Mouse (Mus musculus) embryo, embryonic 11.5 days (tissue): ENCODE data around the gene Ccdc105.

Experiments
- DNase-seq: peaks from one replicate; pipeline ENCODE4 v3.0.0-alpha.2; 2012; ENCODE audit warnings: low read depth, low spot score

Ccdc105 gene

DNA sequence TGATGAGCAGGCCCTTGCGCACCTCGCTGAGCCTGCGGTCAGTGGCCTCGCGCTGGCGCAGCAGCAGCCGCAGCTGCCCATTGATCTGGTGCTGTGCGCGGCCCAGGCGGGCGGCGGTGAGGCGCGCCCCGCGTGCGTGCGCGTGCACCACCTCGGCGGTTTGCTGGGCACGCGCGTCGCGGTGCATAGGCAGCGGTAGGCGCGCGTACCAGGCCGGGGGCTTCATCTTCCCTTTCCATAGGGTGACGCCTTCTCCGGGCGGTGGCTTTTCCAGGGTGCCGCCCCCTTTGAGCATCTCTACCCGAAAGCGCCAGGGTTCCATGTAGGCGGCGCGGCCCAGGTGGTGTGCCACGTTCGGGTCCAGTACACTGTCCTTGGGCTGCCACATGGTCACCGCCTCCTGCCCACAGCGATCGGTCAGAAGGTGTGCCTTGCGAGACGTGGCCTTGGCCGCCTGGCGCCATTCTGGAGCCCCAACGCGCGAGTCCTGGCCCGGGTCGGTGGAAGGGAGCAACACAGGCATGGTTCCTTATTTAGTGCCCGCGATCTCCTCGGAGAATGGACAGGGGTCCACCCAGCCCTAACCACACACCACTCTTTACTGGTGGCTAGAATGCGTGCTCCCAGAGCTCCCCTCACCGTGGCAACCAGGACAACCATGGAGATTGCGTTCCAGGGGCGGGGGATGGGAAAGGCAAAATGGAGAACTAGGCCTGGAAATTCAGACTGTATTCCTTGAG is at the start of gene Ccdc105:
Ccdc105 (minus strand) TSS at position 614 of the 740 bp plus-strand sequence.
- peak; percentile 76 for DNase-seq

DNA sequence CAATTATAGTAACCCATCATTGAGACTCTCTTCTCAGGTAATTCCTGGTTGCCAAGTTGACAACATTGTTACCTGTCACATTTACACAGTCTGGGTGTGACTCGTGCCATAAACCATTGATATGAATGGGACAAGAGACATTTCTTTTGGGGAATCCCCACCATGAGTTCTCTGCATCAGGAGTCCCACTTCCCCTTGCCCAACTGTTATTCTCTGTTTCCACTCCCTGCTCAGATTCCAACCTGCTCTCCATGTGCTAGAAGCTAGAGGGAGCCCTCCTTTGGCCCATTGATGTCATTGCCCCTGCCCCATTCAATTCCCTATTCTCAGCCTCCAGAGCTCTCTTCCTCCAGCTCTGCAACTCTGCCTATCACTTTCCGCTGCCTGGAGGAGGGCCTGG is 48.6 kb upstream of the Ccdc105 start:
- DNase-seq = no peak

DNA sequence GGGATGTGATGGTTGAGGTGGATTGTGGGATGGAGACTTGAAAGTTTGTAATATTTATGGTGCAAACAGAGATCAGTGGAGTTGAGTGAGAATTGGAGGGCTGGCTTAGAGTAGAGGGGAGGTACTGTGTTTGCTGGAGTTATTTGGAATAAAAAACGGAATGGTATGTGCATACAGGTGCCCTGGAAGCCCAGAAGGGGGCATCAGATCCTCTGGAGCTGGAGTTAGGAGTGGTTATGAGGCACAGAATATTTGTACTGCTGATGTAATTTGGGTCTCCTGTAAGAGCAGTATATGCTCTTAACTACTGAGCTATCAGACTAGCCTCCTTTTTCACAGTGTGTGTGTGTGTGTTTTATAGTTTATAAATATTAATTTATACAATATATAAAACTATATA is 37.7 kb upstream of the Ccdc105 start:
- DNase-seq = no peak

- DNase-seq = peak; percentile 66
These were observed 34.8 kb upstream of the Ccdc105 start for GRCm38 (mm10) chr10:78787566-78788087.

- no peak for DNase-seq
These were observed 27.3 kb upstream of the Ccdc105 start, which contains the start of gene Slc1a6 for GRCm38 (mm10) chr10:78779981-78780651. Slc1a6 (plus strand) TSS chr10:78780496.

- DNase-seq = no peak
These were observed 26.7 kb upstream of the Ccdc105 start for GRCm38 (mm10) chr10:78779527-78779926.

GRCm38 (mm10) chr10:78775830-78776229 is 23.0 kb upstream of the Ccdc105 start:
- no peak for DNase-seq

DNA sequence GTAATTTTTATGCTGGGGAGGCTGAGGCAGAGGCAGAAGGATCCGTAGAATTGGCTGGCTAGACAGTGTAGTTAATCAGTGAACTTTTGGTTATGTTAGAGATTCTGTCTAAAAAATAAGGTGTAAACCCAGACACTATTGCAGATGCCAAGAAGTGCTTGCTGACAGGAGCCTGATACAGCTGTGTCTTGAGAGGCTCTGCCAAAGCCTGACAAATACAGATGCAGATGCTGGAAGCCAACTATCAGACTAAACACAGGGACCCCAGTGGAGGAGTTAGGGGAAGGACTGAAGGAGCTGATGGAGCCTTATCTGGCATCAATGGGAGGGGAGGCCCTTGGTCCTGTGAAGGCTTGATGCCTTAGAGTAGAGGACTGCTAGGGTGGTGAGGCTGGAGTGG is 12.7 kb upstream of the Ccdc105 start:
- no peak for DNase-seq

GRCm38 (mm10) chr10:78756021-78756420 is 3.2 kb upstream of the Ccdc105 start:
- no peak for DNase-seq

DNA sequence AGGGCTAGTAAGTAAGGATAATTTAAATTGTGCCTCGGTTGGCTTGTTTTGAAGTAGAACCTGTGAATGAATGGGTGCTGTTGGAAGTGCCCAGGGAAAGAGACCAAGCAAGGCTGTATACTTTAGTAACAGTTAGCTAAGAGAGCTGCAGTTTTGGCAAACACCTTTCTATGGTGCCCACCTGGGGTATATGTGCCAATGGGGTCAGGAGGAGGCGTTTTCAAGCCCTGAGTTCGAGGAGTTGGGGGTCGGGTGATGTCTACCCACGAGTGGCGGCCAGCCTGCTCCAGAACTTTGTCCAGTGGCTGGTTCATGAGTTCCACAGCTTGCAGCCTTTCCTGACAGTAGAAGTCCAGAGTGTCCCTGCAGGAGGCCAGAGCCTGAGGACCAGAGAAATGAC is 3.9 kb downstream of the Ccdc105 start:
- no peak for DNase-seq

DNA sequence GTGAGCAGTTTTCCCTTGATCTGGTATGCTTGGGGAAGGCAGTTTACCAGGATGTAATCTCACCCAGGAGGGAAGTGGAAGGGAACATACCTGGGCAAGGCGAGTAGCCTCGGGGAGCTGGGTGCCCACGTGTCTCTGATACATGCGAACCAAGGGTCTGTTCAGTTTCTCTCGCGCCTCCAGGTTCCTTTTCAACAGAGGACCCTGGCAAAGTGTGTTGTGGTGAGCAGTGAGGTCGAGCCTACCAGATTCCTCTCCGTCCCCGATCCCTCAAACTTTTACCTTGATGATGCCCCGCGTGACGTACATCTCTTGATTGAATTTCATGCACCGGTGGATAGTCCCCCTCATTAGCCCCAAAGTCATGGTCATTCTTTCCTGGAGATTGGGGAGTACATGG is 4.7 kb downstream of the Ccdc105 start:
- DNase-seq = no peak

DNA sequence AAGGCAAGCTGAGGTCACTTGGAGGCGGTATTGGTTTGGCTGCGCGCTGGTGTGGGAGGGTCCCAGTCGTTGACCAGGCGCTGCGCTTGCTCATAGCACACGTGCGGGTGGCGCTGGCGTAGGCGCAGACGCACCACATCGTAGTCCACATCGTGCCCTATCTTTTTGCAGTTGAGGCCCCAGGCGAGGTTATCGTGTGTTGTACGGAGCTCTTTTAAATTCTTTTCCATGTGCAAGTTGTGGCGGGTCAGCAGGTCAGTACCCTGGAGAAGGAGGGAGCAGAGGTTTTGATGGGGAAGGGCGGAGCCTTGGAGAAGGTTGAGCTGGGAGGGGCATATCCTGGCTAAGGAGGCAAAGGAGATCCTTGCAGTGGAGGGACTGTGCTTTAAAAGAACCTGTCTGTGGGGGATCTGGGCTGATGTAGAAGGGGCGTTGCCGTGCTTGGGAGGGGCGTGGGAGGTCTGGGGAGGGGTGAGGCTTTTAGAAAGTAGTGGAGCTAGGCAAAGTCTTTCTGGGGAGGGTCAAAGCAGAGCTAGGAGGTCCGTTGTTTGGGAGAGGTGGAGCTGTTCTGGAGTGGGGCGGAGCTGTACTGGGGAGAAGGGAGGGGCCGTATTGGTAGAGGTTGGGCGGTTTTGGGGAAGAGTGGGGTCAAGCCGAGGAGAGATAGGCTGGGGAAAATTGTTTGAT is 5.7 kb downstream of the Ccdc105 start:
- no peak for DNase-seq

- DNase-seq = no peak
These were observed 7.2 kb downstream of the Ccdc105 start for GRCm38 (mm10) chr10:78745453-78746232.

DNA sequence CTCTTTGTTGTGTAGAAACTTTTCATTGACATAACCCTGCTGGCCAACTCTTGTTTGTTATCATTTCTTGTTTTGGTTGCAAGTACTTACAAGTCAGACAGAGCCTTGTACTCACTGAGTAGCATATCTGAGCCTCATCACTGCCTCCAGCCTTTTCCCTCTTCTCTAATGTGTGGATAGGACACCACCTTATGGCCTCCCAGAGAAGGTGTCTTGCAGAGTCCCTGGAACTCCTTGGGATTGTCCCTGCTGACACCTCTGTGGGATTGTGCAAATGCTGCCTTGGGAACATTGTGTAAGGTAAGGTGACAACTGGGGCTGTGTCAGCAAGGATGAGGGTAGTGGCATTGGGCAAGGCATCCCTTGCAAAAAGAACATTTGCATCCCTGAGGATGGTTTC is 9.1 kb downstream of the Ccdc105 start:
- DNase-seq = no peak

DNA sequence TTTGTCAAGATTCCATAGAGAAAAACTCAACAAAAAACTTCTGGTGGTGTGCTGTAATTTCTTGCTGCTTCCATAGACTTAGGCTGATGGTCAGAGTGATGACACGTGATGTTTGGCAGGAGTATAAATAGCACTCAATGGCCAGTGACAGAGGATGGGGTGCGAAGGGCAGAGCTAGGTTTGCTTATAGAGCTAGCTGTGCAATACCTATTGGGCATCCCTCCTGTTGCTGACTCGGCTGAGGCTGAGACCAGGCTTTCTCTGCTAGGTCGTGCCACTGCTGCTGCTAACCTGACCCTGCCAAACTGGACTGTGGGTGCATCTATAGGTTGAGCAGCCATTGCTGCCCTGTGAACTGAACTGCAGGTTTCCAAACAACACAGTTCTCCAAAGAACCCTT is 13.0 kb downstream of the Ccdc105 start:
- no peak for DNase-seq

DNA sequence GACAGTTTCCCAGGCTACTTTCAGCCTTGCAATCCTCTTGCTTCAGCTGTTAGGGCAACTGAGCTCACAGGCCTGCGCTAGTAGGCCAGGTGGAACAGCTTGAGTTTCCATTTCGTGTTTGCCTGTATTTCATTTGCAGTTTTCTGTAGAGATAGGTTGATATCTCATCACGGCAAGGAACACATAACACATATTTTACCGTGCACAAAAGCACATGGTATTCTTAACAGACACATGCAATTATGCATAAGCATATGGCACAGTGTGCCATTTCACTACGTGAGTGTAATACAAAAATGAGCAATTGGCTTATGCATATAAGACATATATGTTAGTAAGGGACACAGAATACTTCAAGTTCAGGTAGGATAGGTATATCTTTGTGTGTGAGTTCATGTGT is 25.0 kb downstream of the Ccdc105 start:
- no peak for DNase-seq

DNA sequence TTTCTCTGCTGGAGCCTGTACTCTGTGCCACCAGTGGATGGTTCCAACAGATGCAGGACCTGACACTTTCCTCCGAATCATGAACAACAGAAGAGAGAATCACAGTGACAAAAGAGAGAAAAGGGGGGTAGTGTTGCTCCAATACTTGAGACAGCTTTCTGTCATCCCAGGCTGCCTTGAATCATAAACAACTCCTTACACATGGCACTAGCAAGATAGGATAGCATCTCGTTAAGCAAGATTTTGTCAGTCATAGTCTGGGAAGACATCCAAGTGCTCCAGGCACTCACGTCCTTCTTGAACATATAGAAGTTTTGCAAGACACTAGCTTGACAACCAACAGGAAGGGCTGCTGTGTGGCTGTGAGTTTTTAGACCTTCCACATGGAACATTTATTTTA is 25.8 kb downstream of the Ccdc105 start:
- no peak for DNase-seq

GRCm38 (mm10) chr10:78723416-78723815 is 29.4 kb downstream of the Ccdc105 start:
- no peak for DNase-seq

DNA sequence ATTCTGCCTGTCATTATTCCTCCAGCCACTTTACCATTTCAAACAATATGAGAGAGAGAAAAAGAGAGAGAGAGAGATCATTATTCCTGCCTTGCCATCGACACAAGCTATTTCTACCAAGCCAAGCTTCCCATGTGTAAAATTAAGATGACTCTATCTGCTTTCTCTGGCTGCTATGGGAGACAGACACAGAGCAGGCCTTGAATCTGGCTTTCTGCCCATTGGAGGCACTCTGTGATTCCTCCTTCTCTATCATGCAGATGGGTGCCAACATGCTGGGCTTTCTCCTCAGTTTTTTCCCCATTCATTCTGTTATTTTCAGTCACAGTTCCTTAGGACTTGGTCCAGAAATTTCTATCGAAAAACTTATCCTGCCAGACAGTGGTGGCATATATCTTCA is 30.2 kb downstream of the Ccdc105 start:
- DNase-seq = no peak

GRCm38 (mm10) chr10:78722036-78722435 is 30.8 kb downstream of the Ccdc105 start:
- DNase-seq = no peak

DNA sequence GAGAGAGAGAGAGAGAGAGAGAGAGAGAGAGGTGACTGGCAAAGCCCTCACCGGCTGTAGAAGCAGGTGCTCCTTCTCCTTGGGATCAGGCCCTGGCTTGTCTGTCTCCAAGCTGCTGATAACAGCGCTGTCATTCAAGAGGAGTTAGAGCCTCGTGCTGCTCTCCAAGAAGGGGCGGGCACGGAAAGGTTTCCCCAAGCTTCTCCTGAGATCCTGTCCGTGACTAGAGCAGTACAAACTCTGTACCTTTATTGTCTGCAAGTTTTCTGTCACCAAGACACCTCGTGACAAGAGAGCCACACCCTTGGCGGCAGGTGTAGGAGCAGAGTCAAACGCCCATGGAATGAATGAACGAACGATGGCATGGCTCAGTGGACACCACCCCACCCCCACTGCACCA is 34.8 kb downstream of the Ccdc105 start, which contains the start of gene Casp14:
Casp14 (minus strand) TSS at position 239 of the 400 bp plus-strand sequence.
- DNase-seq = no peak

DNA sequence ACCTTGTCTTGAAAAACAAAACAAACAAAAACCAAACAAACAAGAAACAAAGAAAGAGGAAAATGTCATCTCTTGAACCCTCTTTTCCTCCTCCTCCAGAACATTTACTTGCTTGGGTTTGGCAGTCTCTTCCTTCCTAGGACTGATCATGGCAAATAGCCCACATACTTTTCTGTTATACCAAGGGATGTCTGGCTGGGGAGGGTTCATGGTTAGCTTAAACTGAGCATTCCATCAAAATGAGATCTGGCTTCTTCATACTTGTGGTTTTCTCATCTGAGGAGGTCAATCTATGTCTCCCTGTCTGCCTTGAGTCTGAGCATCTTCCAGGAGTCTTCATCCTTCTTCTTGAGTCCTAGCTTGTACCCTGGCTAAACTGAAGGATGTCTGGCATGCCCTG is 36.6 kb downstream of the Ccdc105 start:
- no peak for DNase-seq
